Mouse (Mus musculus) lung, embryonic 16.5 days (tissue): ENCODE results near the gene Tnk2. TPM values are rescaled to one million over a fixed set of nuclear protein-coding genes. Genes with fewer than 3 reads are reported as not detected.

Experiments used
- ATAC-seq: fragments of 200-750 bp; cut with Nextera tagmentation; 2 replicates; pipeline ENCODE4 v1.8.0; 2017; ENCODE audit warnings: low read depth, mild to moderate bottlenecking, moderate library complexity
- H3K27ac ChIP-seq: fragments of 300-500 bp; sonication (generic); 2 replicates; pipeline ENCODE4 v1.5.1; 2014; ENCODE audit warnings: mild to moderate bottlenecking, control low read depth, low read length
- H3K27me3 ChIP-seq: fragments of 300-500 bp; sonication (generic); 2 replicates; pipeline ENCODE4 v1.6.1; 2014; ENCODE audit warnings: low read depth, low read length, mixed read lengths; ENCODE audit not compliant: control insufficient read depth, insufficient read depth
- H3K36me3 ChIP-seq: fragments of 300-500 bp; sonication (generic); 2 replicates; pipeline ENCODE4 v1.6.1; 2014; ENCODE audit warnings: low read length; ENCODE audit not compliant: control insufficient read depth, insufficient read depth
- H3K4me1 ChIP-seq: fragments of 300-500 bp; sonication (generic); replicated peaks from 2 replicates; pipeline ENCODE4 v1.6.1; 2014; ENCODE audit warnings: low read length, mixed read lengths; ENCODE audit not compliant: control insufficient read depth, insufficient read depth
- H3K4me2 ChIP-seq: fragments of 300-500 bp; sonication (generic); 2 replicates; pipeline ENCODE4 v1.6.1; 2014; ENCODE audit warnings: low read depth, low read length, control low read depth
- H3K4me3 ChIP-seq: fragments of 300-500 bp; sonication (generic); 2 replicates; pipeline ENCODE4 v1.5.1; 2014; ENCODE audit warnings: mild to moderate bottlenecking, low read length, control low read depth
- H3K9ac ChIP-seq: fragments of 300-500 bp; sonication (generic); 2 replicates; pipeline ENCODE4 v1.6.1; 2014; ENCODE audit warnings: low read length, control low read depth
- H3K9me3 ChIP-seq: fragments of 300-500 bp; sonication (generic); 2 replicates; pipeline ENCODE4 v1.6.1; 2016; ENCODE audit warnings: low read length; ENCODE audit not compliant: control insufficient read depth
- WGBS: fragments of 180-500 bp; shearing (Covaris S2); extraction: QIAGEN DNeasy Blood & Tissue Kit; methylation state at CpG from one replicate; pipeline ENCODE4 v1.1.7; 2014; 5-methylcytosine and 5-hydroxymethylcytosine counted together
- polyA plus RNA-seq: library from polyadenylated mRNA; unstranded; fragments of >200 nt; fragmentation: Nextera tagmentation; extraction: Ambion mirVana; gene quantifications from 2 replicates; pipeline ENCODE4 v1.2.1, GENCODE M21; 2015

Gene Tnk2
- polyA plus RNA-seq, 1 experiment from 2014 or later: 15.4 TPM

DNA sequence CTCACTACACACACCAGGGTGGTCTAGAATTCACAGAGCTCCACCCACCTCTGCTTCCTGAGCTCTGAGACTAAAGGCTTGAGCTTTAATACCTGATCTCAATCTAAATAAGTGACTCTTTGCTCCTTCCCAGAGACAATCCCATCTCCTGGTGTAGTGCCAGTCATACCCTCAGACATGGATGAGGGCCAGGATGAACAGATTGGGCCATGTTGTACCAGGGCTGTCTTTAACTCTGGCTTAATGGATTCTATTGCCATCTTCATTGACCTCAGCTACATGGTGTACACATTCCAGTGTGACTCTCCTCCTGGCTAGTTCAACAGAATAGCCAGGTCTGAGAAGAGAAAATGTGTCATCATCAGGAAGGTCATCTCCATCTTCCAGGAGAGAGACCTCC lies 82.8 kb downstream of the Tnk2 start:
- Histone ChIP-seq H3K4me3 (no peak overlapping the region), H3K27me3 (no peaks in the 10 kb centered on the region), H3K4me2 (no peak overlapping the region)

DNA sequence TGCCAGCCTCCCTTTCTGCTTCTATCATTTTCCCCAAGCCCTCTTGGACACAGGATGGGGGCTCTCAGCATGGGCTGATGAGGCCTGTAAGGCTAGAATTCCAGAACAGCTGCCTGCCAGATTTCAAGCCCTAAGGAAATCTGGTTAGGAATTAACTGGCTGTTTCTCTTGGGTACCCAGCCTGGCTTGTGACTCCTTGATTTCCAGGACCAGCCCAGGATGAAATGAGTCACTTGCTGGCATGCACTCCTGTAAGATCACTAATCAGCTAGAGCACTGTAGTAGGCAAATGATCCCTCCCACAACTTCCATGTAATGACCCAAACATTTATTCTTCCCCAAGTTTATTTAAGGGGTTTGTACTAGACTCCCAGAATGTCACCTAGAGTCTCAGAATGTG lies 84.6 kb downstream of the Tnk2 start:
- H3K4me2 ChIP-seq: no peak overlapping the region
- H3K27me3 ChIP-seq: no peaks in the 10 kb centered on the region
- H3K36me3 ChIP-seq: no peaks in the 10 kb centered on the region
- no peak overlapping the region for H3K4me3 ChIP-seq
- H3K9me3 ChIP-seq: no peaks in the 10 kb centered on the region
- no peak overlapping the region for H3K27ac ChIP-seq
- no peak for ATAC-seq
- H3K4me1 ChIP-seq: no peaks in the 10 kb centered on the region
- no peak overlapping the region for H3K9ac ChIP-seq

More for the DNA sequence above, 82.8 kb downstream of the Tnk2 start:
- H3K27ac ChIP-seq: no peak overlapping the region
- H3K9ac ChIP-seq: no peak overlapping the region
- no peaks in the 10 kb centered on the region for H3K4me1 ChIP-seq
- H3K36me3 ChIP-seq: no peaks in the 10 kb centered on the region
- no peak for ATAC-seq
- no peaks in the 10 kb centered on the region for H3K9me3 ChIP-seq

DNA sequence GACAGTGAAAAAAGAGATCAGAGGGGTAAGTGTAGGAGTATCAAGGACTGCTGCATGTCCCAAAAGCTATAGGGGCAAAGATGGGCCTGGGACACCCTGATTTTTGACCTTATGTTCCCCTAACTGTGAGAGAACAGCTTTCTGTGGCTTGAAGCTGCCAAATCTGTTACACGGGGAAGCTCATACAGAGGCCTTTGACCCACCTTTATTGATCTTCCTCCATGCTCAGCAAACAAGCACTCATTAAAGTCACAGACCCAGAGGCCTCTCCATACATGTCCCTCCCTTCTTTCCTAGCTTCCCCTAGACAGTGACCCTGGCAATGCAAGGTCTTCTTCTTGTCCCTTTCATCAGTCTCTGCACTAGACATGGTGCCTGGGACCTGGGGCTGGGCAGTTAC lies 85.1 kb downstream of the Tnk2 start:
- no peak overlapping the region for H3K4me3 ChIP-seq
- no peak overlapping the region for H3K9ac ChIP-seq
- no peaks in the 10 kb centered on the region for H3K27me3 ChIP-seq
- no peaks in the 10 kb centered on the region for H3K36me3 ChIP-seq
- WGBS: 27% methylated on average over 1 of the region's 1 CpGs
- H3K9me3 ChIP-seq: no peaks in the 10 kb centered on the region
- H3K27ac ChIP-seq: no peak overlapping the region
- H3K4me2 ChIP-seq: no peak overlapping the region
- H3K4me1 ChIP-seq: no peaks in the 10 kb centered on the region
- ATAC-seq: no peak

Other genes with a start within 250 kb of the Tnk2 start
- not detected in 2 replicates for gene Tm4sf19, start 243.4 kb upstream of the Tnk2 start, polyA plus RNA-seq
- 30.1 and 31.8 TPM in 2 replicates for gene Tctex1d2, start 224.2 kb upstream of the Tnk2 start, polyA plus RNA-seq
- 46.4 and 53.9 TPM in 2 replicates for gene Pcyt1a, start 213.0 kb upstream of the Tnk2 start, polyA plus RNA-seq
- 0.28 and 0.55 TPM in 2 replicates for gene Slc51a, start 156.0 kb upstream of the Tnk2 start, polyA plus RNA-seq
- gene Zdhhc19, start 147.6 kb upstream of the Tnk2 start, polyA plus RNA-seq: not detected in 2 replicates
- 57.3 and 58.4 TPM in 2 replicates for gene Tfrc, start 35.0 kb upstream of the Tnk2 start, polyA plus RNA-seq
- gene Muc4, start 92.0 kb downstream of the Tnk2 start, polyA plus RNA-seq: 1.6 and 3.4 TPM in 2 replicates
- gene Muc20, start 153.6 kb downstream of the Tnk2 start, polyA plus RNA-seq: 0.11 and 0.34 TPM in 2 replicates
- 0.31 and 0.55 TPM in 2 replicates for gene Smbd1, start 166.6 kb downstream of the Tnk2 start, polyA plus RNA-seq
- gene Fyttd1, start 233.6 kb downstream of the Tnk2 start, polyA plus RNA-seq: 96.8 and 100 TPM in 2 replicates
- gene Rubcn, start 233.9 kb downstream of the Tnk2 start, polyA plus RNA-seq: 21.0 and 21.8 TPM in 2 replicates